Mouse (Mus musculus) lung, embryonic 14.5 days (tissue): ENCODE data around the gene Rnpepl1. TPM values are rescaled to one million over a fixed set of nuclear protein-coding genes. Genes with fewer than 3 reads are reported as not detected.

Source experiments
- ATAC-seq: fragments of 200-750 bp; cut with Nextera tagmentation; 2 replicates; pipeline ENCODE4 v1.8.0; 2017; ENCODE audit warnings: mild to moderate bottlenecking, moderate TSS enrichment, moderate library complexity; ENCODE audit not compliant: insufficient read depth
- DNase-seq: peaks from one replicate; pipeline ENCODE4 v3.0.0-alpha.2; 2015
- H3K27ac ChIP-seq: fragments of 300-500 bp; sonication (generic); 2 replicates; pipeline ENCODE4 v1.5.1; 2014; ENCODE audit warnings: low read depth, mild to moderate bottlenecking, moderate library complexity
- H3K27me3 ChIP-seq: fragments of 300-500 bp; sonication (generic); 2 replicates; pipeline ENCODE4 v1.6.1; 2014; ENCODE audit warnings: low read length, control low read depth; ENCODE audit not compliant: insufficient read depth
- H3K36me3 ChIP-seq: fragments of 300-500 bp; sonication (generic); 2 replicates; pipeline ENCODE4 v1.6.1; 2014; ENCODE audit warnings: control low read depth; ENCODE audit not compliant: insufficient read depth
- H3K4me1 ChIP-seq: fragments of 300-500 bp; sonication (generic); 2 replicates; pipeline ENCODE4 v1.6.1; 2014; ENCODE audit warnings: antibody characterized with exemption, control low read depth; ENCODE audit not compliant: insufficient read depth
- H3K4me2 ChIP-seq: fragments of 300-500 bp; sonication (generic); 2 replicates; pipeline ENCODE4 v1.6.1; 2014; ENCODE audit warnings: mild to moderate bottlenecking
- H3K4me3 ChIP-seq: fragments of 300-500 bp; sonication (generic); 2 replicates; pipeline ENCODE4 v1.5.1; 2014; ENCODE audit warnings: low read depth, low read length
- H3K9ac ChIP-seq: fragments of 300-500 bp; sonication (generic); 2 replicates; pipeline ENCODE4 v1.6.1; 2014
- H3K9me3 ChIP-seq: fragments of 300-500 bp; sonication (generic); 2 replicates; pipeline ENCODE4 v1.6.1; 2016; ENCODE audit warnings: low read depth, low read length, control low read depth
- CTCF ChIP-seq: IDR thresholded peaks from 2 replicates; pipeline ENCODE4 v1.5.1; 2016; ENCODE audit warnings: antibody characterized with exemption, low read depth
- WGBS: fragments of 180-500 bp; shearing (Covaris S2); extraction: QIAGEN DNeasy Blood & Tissue Kit; methylation state at CpG from one replicate; pipeline ENCODE4 v1.1.7; 2014; 5-methylcytosine and 5-hydroxymethylcytosine counted together
- polyA plus RNA-seq: library from polyadenylated mRNA; unstranded; fragments of >200 nt; fragmentation: Nextera tagmentation; extraction: Ambion mirVana; gene quantifications from 2 replicates; pipeline ENCODE4 v1.2.1, GENCODE M21; 2014

The Rnpepl1 gene
- polyA plus RNA-seq, 1 experiment from 2014 or later, result 43.3 TPM

DNA sequence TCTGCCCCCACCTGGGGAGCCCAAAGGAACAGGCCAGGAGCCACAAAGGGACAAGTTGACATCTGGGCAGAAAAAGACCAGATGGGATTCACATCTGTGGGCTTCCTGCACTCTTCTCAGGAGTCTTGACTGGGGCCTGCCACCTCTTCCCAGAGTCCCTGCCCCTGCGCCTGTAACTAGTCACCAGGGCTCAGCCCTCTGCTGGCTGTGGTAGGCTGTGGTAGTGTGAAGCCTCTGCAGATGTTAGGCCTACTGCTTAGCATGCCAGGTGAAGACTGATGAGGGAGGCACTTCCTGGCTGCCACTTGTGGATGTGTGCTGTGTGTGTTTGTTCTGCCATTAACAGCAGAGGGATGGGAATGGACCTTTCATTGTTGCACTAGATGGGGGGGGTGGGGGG, 1.7 kb downstream of the Rnpepl1 start:
- Histone ChIP-seq H3K9ac (peak overlapping the region; percentile 14; the same call in 1 of the 2 replicates), H3K9me3 (no peaks in the 10 kb centered on the region), H3K4me3 (peak overlapping the region; percentile 72), H3K27me3 (no peaks in the 10 kb centered on the region), H3K36me3 (peaks cover 24% of the 10 kb centered on the region), H3K27ac (no peak overlapping the region), H3K4me1 (peaks cover 16% of the 10 kb centered on the region; the same call in 1 of the 2 replicates), H3K4me2 (peak overlapping the region; percentile 92)
- DNase-seq (peak; percentile 25), ATAC-seq (no peak)
- 73% methylated on average over 1 of the region's 1 CpGs for WGBS
- peak; percentile 49 for TF ChIP-seq CTCF

DNA sequence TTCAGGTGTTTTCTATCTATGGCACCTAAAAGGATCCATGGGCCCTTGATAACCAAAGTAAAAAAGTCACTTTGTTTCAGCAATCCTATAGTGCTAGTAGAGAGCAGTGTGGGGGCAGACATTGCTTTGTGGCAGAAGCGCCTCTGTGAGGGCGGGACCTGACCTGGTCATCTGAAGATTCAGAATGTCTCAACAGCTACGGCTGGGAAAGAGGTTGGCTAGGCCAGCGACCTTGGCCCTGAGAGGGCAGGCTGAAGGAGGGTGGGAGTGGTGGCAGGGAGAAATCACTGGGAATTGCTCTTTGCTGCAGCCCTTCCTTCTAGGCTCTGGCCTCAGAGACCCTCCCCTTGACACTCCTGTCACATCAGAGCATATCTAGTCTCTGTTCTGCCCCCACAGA, 3.7 kb downstream of the Rnpepl1 start:
- WGBS, result 78% methylated on average over 4 of the region's 4 CpGs
- no peak overlapping the region for H3K4me3 ChIP-seq

DNA sequence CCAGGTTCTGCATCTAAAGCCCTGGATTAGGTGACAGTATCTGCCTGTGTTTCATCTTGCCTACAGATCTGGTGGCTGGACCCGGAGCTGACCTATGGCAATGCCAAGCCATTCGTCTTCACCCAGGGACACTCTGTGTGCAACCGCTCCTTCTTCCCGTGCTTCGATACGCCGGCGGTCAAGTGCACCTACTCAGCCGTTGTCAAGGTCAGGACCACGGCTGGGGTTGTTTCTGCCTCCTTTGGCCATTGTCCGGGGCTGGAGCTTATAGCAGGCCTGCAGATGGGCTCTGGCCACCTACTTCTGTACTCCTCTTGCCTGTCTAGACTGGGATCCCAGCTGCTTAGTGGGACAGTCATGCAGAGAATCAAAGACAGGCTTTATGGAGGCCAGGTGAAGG, 4.4 kb downstream of the Rnpepl1 start:
- ATAC-seq, result no peak
- TF ChIP-seq CTCF, result no peak

More for the DNA sequence above, 3.7 kb downstream of the Rnpepl1 start:
- DNase-seq (no peak), ATAC-seq (no peak)
- H3K4me1 ChIP-seq, result peaks cover 16% of the 10 kb centered on the region; the same call in 1 of the 2 replicates
- no peak overlapping the region for H3K4me2 ChIP-seq
- no peak for TF ChIP-seq CTCF
- no peak overlapping the region for H3K27ac ChIP-seq
- no peak overlapping the region for H3K9ac ChIP-seq
- no peaks in the 10 kb centered on the region for H3K9me3 ChIP-seq
- H3K36me3 ChIP-seq, result peaks cover 41% of the 10 kb centered on the region
- H3K27me3 ChIP-seq, result no peaks in the 10 kb centered on the region

DNA sequence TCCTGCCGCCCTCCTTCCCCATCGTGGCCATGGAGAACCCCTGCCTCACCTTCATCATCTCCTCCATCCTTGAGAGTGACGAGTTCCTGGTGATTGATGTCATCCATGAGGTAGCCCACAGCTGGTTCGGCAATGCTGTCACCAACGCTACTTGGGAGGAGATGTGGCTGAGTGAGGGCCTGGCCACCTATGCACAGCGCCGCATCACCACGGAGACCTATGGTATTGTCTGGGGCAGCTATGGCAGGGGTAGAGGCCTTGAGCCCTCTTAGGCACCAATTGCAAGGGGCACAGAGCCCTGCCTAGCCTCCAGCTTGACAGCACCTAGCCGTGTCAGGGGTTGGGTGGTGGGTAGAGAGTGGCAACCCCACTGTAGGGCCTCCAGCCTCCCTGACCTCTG, 6.1 kb downstream of the Rnpepl1 start:
- peaks cover 60% of the 10 kb centered on the region for H3K36me3 ChIP-seq
- no peaks in the 10 kb centered on the region for H3K27me3 ChIP-seq
- ATAC-seq, result no peak
- WGBS, result 90% methylated on average over 9 of the region's 9 CpGs
- DNase-seq, result no peak
- H3K4me1 ChIP-seq, result peaks cover 6% of the 10 kb centered on the region; the same call in 1 of the 2 replicates
- H3K27ac ChIP-seq, result no peak overlapping the region
- H3K4me2 ChIP-seq, result no peak overlapping the region
- no peaks in the 10 kb centered on the region for H3K9me3 ChIP-seq
- H3K9ac ChIP-seq, result no peak overlapping the region
- no peak overlapping the region for H3K4me3 ChIP-seq
- TF ChIP-seq CTCF, result no peak

More for the DNA sequence above, 4.4 kb downstream of the Rnpepl1 start:
- no peaks in the 10 kb centered on the region for H3K9me3 ChIP-seq
- H3K4me2 ChIP-seq, result no peak overlapping the region
- no peak for DNase-seq
- H3K36me3 ChIP-seq, result peaks cover 49% of the 10 kb centered on the region
- WGBS, result 90% methylated on average over 11 of the region's 11 CpGs
- H3K27ac ChIP-seq, result no peak overlapping the region
- H3K27me3 ChIP-seq, result no peaks in the 10 kb centered on the region
- no peak overlapping the region for H3K4me3 ChIP-seq
- no peak overlapping the region for H3K9ac ChIP-seq
- H3K4me1 ChIP-seq, result peaks cover 12% of the 10 kb centered on the region; the same call in 1 of the 2 replicates

DNA sequence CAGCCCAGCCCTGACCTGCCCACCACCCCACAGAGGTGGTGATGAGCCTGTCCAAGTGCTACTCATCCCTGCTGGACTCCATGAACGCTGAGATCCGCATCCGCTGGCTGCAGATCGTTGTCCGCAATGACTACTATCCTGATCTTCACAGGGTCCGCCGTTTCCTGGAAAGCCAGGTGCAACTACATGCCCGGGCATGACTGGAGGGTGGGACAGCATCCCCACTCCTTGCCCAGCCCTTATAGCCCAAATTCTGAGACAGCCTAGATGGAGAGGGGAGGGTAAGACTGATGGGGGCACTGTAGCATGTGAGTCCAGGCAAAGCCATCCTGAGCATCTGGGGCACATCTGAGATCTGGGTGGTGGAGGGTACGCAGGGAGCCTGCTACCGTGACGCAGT, 8.6 kb downstream of the Rnpepl1 start:
- no peak overlapping the region for H3K4me3 ChIP-seq
- no peak for TF ChIP-seq CTCF
- peaks cover 57% of the 10 kb centered on the region for H3K36me3 ChIP-seq
- DNase-seq (no peak), ATAC-seq (no peak)
- H3K4me2 ChIP-seq, result no peak overlapping the region
- 97% methylated on average over 11 of the region's 11 CpGs for WGBS
- no peak overlapping the region for H3K9ac ChIP-seq
- H3K9me3 ChIP-seq, result no peaks in the 10 kb centered on the region
- no peaks in the 10 kb centered on the region for H3K27me3 ChIP-seq
- no peak overlapping the region for H3K27ac ChIP-seq
- no peaks in the 10 kb centered on the region for H3K4me1 ChIP-seq

DNA sequence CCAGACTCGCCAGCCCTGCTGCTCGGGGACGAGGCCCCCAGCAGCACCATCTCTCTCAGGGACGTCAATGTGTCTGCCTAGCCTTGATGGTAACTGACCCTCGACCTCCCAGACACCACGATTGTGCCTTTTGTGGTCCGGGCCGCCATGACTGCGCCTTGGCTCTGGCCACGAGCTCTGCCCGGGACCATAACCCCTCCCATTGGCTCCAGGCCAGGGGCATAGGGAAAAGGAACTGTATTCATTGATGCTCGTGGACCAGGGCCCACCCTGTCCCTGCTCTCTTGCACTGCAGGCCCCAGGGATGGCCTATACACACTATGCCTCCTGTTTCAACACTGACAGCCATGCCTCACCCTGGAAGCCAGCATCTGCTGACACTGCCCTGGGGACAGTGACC, 9.2 kb downstream of the Rnpepl1 start:
- Histone ChIP-seq H3K9ac (no peak overlapping the region), H3K27ac (no peak overlapping the region), H3K27me3 (no peaks in the 10 kb centered on the region), H3K36me3 (peaks cover 56% of the 10 kb centered on the region), H3K9me3 (no peaks in the 10 kb centered on the region), H3K4me3 (no peak overlapping the region), H3K4me2 (no peak overlapping the region), H3K4me1 (no peaks in the 10 kb centered on the region)
- TF ChIP-seq CTCF, result no peak
- no peak for ATAC-seq
- peak; percentile 20 for DNase-seq
- WGBS, result 75% methylated on average over 12 of the region's 12 CpGs

DNA sequence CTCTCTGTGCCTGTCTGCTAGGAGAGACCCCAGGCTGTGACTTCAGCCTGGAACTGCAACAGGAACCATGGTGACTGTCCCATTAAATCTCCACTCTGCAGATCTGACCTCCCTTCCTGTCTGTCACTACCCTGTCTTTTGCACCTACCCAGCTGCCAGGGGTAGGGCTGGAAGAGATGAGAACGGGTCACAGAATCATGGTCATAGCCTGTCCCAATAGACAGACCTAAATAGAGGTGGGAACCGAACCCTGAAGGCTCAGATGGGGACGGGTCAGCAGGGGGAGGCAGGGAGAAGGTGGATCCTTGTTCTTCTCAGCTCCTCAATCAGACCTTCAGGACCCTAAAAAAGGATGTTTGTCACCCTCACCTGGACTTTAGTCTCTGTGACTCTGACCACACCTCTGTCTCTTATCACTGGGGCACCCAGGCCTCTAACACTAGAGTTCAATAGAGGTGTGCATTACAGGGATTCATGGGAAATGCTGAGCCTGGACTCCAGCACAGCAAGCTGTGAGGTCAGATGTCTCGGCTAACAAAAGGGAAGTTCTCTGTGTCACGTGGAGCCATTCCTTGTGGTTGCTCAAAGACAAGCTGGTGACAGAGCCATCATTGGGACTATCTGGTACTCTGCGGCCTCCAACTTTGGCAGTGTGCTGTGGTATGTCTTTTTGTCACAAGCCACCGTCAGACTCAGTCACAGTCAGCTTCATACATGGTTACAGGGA, 10.1 kb downstream of the Rnpepl1 start:
- Histone ChIP-seq H3K27ac (no peak overlapping the region), H3K36me3 (peaks cover 53% of the 10 kb centered on the region)

More for the DNA sequence above, 10.1 kb downstream of the Rnpepl1 start:
- no peaks in the 10 kb centered on the region for H3K9me3 ChIP-seq
- DNase-seq, result no peak
- no peak for TF ChIP-seq CTCF
- no peak overlapping the region for H3K9ac ChIP-seq
- ATAC-seq, result 0 out of 2 replicates have a peak, but pooled peaks have one; percentile 19
- WGBS, result 76% methylated on average over 7 of the region's 7 CpGs
- no peaks in the 10 kb centered on the region for H3K4me1 ChIP-seq
- H3K27me3 ChIP-seq, result no peaks in the 10 kb centered on the region
- H3K4me3 ChIP-seq, result no peak overlapping the region
- H3K4me2 ChIP-seq, result no peak overlapping the region
